Mouse (Mus musculus): Measurements from ENCODE around the gene Atp5l. TPM values are rescaled to one million over a fixed set of nuclear protein-coding genes. Genes with fewer than 3 reads are reported as not detected.
"Not testable (repeated sequence)": the region's sequence is repeated elsewhere in the genome, so short reads cannot be mapped to it uniquely, and the experiment has no call there.

Atp5l gene
- total RNA-seq (2021), result 100 to 1,000 TPM; 631 to 643 TPM
- long read RNA-seq, experiment 1, transcript Atp5l-201 (3 exons, 544 nt), result major isoform, 282 of 287 reads
- long read RNA-seq, experiment 1, partial matches to known transcripts, result 1 of 287 reads
- long read RNA-seq, experiment 1, other reads (novel, unspliced or antisense), result 3 of 287 reads
- long read RNA-seq, experiment 2, full-length matches to known transcripts, result 299 of 302 reads
- long read RNA-seq, experiment 2, partial matches to known transcripts, result 1 of 302 reads
- long read RNA-seq, experiment 2, other reads (novel, unspliced or antisense), result 2 of 302 reads

- DNase-seq (ENCODE audit: low spot score in 2 of 2), result peak; percentile 45 to 87
Observed at GRCm38 (mm10) chr9:44920374-44921122, at the start of gene Atp5l. TSS of gene Atp5l (minus strand) at chr9:44920742.

GRCm38 (mm10) chr9:44969450-44969849 is 48.9 kb upstream of the Atp5l start:
- no peak for DNase-seq (ENCODE audit: low spot score in 2 of 2)

GRCm38 (mm10) chr9:44967763-44968162 is 47.2 kb upstream of the Atp5l start:
- DNase-seq (ENCODE audit: low spot score in 2 of 2), result not testable (repeated sequence)

DNA sequence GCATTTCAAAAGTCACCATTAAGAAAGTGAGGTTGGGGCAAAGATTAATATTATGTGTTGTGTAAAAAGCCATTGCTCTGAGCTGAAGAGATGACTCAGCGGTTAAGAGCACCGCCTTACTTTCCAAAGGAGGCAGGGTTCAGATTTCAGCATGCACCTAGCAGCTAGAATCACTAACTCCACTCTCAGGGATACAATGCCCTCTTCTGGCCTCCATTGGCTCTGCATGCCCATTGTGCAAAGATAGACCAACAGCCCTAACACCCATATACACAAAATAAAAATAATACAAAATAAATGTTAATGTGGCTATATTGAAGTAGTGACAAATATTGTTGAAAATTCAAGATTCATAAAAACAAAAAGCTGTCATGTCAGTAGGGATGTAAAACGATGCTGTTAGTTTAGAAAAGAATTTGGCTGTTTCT is 46.3 kb upstream of the Atp5l start:
- peak in 1 of 2 experiments; percentile 49 for DNase-seq (ENCODE audit: low spot score in 2 of 2)

GRCm38 (mm10) chr9:44965833-44966466 is 45.4 kb upstream of the Atp5l start:
- DNase-seq (ENCODE audit: low spot score in 2 of 2), result no peak

DNA sequence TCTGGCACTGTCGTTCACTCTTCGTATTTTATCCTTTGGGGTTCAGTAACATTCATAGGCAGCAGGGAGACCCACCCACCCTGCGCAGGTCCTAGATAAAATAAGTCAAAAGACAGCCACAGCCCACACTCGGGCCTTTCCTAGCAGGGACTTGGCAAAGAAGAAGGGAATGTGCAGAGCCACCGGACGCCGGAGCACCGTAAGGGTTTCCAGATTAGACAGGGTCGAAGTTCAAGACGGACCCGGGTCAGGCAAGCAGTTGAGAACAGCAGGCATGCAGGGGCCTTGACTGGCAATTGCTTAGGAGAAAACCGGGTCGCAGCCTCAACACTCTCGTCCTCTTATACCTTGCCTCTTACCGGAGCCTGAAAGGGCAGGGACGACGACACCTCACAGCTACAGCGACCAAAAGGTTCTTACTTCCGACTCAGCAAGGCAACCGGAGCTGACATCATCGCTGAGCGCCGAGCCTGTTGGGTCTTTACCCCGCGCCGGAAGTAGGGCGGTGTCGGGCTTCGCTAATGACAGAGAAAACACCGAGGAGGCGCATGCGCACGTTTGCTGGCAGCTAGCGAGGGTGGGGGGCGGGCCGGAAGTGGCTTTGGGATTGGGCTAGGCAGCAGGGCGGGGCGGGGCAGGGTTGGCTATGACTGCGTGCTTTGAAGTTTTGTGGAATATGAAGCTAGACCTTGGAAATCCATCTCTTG is 44.7 kb upstream of the Atp5l start, which contains the start of gene Ube4a:
TSS of gene Ube4a (minus strand) at position 475 of the 707 bp plus-strand sequence.
- peak; percentile 96 to 98 for DNase-seq (ENCODE audit: low spot score in 2 of 2)

- no peak for DNase-seq (ENCODE audit: low spot score in 2 of 2)
Observed at GRCm38 (mm10) chr9:44954432-44954831, 33.9 kb upstream of the Atp5l start.

DNA sequence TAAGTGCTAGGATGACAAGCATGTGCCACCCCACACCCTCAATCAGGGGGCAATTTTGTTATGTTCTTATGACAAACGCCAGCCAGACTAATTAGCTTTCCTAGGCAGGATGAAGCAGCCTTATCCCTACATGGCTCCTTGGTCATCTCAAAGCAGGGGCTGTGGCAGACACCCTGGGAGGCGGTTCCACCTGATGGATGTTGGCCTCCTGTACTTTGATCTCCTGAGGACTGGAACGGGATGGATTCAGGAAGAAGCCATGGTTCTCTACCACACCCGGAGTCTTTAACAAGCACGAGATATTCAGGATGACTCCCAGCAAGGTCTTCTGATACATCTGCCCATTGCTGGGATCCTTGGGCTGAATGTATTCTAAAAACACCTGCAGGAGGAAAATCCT is 27.3 kb upstream of the Atp5l start:
- DNase-seq (ENCODE audit: low spot score in 2 of 2), result no peak

DNA sequence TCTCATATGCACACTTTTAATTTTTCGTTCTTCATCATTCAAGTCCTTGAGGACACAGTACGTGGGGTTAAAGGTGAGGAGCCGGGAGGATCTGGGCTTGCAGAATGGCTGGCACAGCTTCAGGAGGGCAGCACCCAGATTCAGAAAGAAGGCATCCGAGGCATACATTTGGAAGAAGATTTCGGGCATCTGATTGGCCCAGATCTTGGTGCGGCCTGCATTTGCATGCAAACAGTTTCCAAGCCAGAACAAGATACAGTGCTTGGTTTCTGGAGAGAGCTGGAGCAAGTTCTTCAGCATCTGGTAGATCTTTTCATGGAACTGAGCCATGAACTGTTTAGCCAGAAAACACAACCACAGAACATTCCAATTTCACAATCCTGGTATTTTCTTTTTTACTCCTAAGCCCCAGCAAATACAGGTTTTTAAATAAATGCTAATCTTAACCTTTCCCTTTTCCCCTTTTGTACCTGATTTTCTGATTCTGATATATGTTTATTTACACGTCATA is 25.7 kb upstream of the Atp5l start:
- DNase-seq (ENCODE audit: low spot score in 2 of 2), result no peak

- no peak for DNase-seq (ENCODE audit: low spot score in 2 of 2)
Observed at GRCm38 (mm10) chr9:44942421-44942820, 21.9 kb upstream of the Atp5l start.

DNA sequence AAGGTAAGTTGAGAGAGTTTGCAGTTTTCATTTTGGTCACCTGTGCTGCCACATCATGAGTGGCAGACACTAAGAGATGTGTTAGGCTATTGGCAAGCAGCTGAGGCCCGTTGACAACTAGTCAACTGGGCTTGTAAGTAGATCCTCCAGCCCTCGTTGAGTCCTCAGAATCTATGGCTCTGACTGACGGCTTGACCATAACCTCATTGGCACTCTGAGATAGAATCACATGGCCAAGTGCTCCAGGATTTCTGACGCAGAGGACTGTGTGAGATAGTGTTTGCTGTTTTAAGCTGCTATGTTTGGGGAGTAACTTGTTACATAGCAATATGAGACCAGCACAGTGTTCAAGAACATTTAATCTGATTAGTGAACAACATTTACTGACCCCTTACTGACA is 21.2 kb upstream of the Atp5l start:
- DNase-seq (ENCODE audit: low spot score in 2 of 2), result no peak

- DNase-seq (ENCODE audit: low spot score in 2 of 2), result no peak
Observed at GRCm38 (mm10) chr9:44921543-44921942, 1.0 kb upstream of the Atp5l start.

DNA sequence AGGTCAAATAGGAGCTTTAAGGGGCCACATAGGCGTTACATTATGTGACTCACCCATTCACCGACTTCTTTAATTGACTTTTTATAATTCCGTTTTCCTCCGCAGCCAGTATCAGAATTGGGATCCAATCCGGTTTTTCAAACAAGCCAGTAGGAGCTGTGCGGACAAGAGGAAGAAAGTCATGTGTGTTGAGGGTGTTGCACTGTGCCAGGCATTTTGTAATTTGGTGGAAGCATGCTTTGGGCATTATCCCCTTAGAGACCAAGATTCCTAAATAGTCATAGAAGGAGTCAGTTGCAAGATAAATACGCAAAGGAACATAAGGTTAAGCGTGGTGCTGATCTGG is 554 bp upstream of the Atp5l start:
- no peak for DNase-seq (ENCODE audit: low spot score in 2 of 2)

- no peak for DNase-seq (ENCODE audit: low spot score in 2 of 2)
Observed at GRCm38 (mm10) chr9:44919606-44920005, 936 bp downstream of the Atp5l start.

DNA sequence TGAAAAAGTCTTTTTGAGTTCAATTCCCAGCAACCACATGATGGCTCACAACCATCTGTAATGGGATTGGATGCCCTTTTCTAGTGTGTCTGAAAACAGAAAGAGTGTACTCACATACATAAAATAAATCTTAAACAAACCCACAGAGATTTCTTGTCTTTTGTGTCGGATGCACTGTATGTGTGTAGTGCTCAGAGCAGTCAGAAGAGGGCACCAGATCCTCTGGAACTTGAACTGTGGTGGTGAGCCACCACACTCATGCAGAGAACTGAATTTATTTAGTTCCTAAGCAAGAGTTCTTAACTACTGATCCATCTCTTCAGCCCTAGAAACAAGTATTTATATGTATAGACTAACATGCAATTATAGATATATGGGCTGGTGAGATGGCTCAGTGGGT is 4.3 kb downstream of the Atp5l start:
- DNase-seq (ENCODE audit: low spot score in 2 of 2), result no peak

- no peak for DNase-seq (ENCODE audit: low spot score in 2 of 2)
Observed at GRCm38 (mm10) chr9:44914706-44915105, 5.8 kb downstream of the Atp5l start.

DNA sequence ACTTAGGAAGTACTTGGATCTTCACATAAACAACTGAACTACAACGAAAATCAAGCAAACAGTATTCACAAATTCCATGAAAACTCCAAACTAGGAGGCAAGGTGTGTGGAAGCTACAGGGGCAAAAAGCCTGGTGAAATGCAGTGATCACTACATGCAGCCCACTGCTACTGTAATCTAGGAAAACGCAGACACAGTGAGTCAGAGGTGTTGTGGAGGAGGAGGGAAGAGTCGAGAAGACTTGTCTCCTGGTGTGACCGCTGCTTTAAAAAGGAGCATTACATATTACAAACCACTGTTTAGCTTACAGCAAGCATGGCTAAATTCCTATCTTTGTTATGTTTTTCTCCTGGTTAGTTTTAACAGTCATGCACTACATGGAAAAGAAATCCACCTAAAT is 9.2 kb downstream of the Atp5l start:
- no peak for DNase-seq (ENCODE audit: low spot score in 2 of 2)

DNA sequence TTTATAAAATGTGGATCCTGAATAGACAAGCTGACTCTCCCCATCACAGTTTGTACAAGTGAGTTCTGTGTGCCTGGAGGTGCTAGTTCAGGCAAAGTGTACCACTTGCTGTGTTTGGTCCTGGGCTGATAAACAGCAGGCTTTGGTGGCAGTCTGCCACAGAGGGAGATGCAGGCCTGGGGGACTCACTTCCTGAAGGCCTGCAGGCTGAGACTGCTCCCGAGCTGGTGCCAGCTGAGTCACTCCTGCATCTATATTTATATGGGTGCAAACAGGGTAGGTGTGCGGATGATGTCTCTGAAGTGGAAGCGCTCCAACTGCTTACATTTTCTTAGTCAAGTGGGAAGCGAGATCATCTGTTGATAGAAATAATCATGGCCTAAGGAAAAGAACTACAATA is 14.9 kb downstream of the Atp5l start:
- DNase-seq (ENCODE audit: low spot score in 2 of 2), result no peak

- peak in 1 of 2 experiments; percentile 20 for DNase-seq (ENCODE audit: low spot score in 2 of 2)
Observed at GRCm38 (mm10) chr9:44904964-44905363, 15.6 kb downstream of the Atp5l start.

GRCm38 (mm10) chr9:44903856-44904255 is 16.7 kb downstream of the Atp5l start:
- DNase-seq (ENCODE audit: low spot score in 2 of 2), result no peak

- DNase-seq (ENCODE audit: low spot score in 2 of 2), result no peak
Observed at GRCm38 (mm10) chr9:44900402-44900801, 20.1 kb downstream of the Atp5l start.

All from gastrocnemius, postnatal 4 days (tissue).